Mouse (Mus musculus) MEL (cell line): ENCODE data around the gene Scd4. TPM values are rescaled to one million over a fixed set of nuclear protein-coding genes. Genes with fewer than 3 reads are reported as not detected.

Experiments
- DNase-seq: peaks from one replicate; pipeline ENCODE4 v3.0.0; 2011; ENCODE audit warnings: low read depth, low spot score
- H3K27ac ChIP-seq: 2 replicates; pipeline ENCODE4 v1.5.1; 2012; ENCODE audit warnings: low read depth, mild to moderate bottlenecking, control low read depth, low read length, moderate library complexity; ENCODE audit not compliant: control insufficient read depth
- H3K27me3 ChIP-seq, 2 experiments: fragments of 150-350 bp in 1 of 2; sonication (generic) in 1 of 2; 2 replicates each; pipeline ENCODE4 v1.6.1; 2012; ENCODE audit warnings: low read length in 2 of 2, mild to moderate bottlenecking in 2 of 2, improper control_type of control experiment in 1 of 2, moderate library complexity in 1 of 2; ENCODE audit not compliant: insufficient read depth in 2 of 2, control insufficient read depth in 1 of 2
- H3K36me3 ChIP-seq, 2 experiments: 2 replicates each; pipeline ENCODE4 v1.6.1; 2012 to 2014; ENCODE audit warnings: low read length in 2 of 2, improper control_type of control experiment in 1 of 2, inconsistent platforms in 1 of 2, mild to moderate bottlenecking in 1 of 2; ENCODE audit not compliant: insufficient read depth in 2 of 2, control insufficient read depth in 1 of 2
- H3K4me1 ChIP-seq, 2 experiments: fragments of 150-350 bp in 1 of 2; sonication (generic) in 1 of 2; 2 replicates each; pipeline ENCODE4 v1.6.1; 2012; ENCODE audit warnings: low read length in 2 of 2, improper control_type of control experiment in 1 of 2, mild to moderate bottlenecking in 1 of 2; ENCODE audit not compliant: insufficient read depth in 2 of 2, control insufficient read depth in 1 of 2
- H3K4me3 ChIP-seq, 2 experiments: fragments of 150-350 bp in 1 of 2; sonication (generic) in 1 of 2; 2 replicates each; pipeline ENCODE4 v1.5.1; 2012; ENCODE audit warnings: low read depth in 2 of 2, low read length in 2 of 2, mild to moderate bottlenecking in 2 of 2, moderate library complexity in 2 of 2, control low read depth in 1 of 2, improper control_type of control experiment in 1 of 2; ENCODE audit not compliant: control insufficient read depth in 1 of 2, insufficient read depth in 1 of 2
- H3K79me2 ChIP-seq: 2 replicates; pipeline ENCODE4 v1.6.1; 2012; ENCODE audit warnings: mild to moderate bottlenecking, low read length, moderate library complexity; ENCODE audit not compliant: control insufficient read depth, poor library complexity, insufficient read depth
- H3K9ac ChIP-seq: 2 replicates; pipeline ENCODE4 v1.6.1; 2012; ENCODE audit warnings: low read depth, mild to moderate bottlenecking, control low read depth, low read length, moderate library complexity; ENCODE audit not compliant: control insufficient read depth, poor library complexity, severe bottlenecking
- H3K9me3 ChIP-seq: fragments of 150-350 bp; sonication (generic); replicated peaks from 2 replicates; pipeline ENCODE4 v1.6.1; 2012; ENCODE audit warnings: mild to moderate bottlenecking, low read length, improper control_type of control experiment, moderate library complexity; ENCODE audit not compliant: insufficient read depth
- BHLHE40 ChIP-seq: IDR thresholded peaks from 2 replicates; pipeline ENCODE4 v1.6.1; 2012; ENCODE audit warnings: low read depth, mild to moderate bottlenecking, inconsistent platforms, low read length, improper control_type of control experiment, borderline replicate concordance
- CTCF ChIP-seq, 3 experiments: IDR thresholded peaks in 2 of 3; conservative IDR thresholded peaks in 1 of 3; 2 replicates each; pipeline ENCODE4 v1.5.1; 2011 to 2012; ENCODE audit warnings: low read length in 3 of 3, low read depth in 2 of 3, mild to moderate bottlenecking in 2 of 3, improper control_type of control experiment in 1 of 3, inconsistent platforms in 1 of 3, mixed read lengths in 1 of 3, moderate library complexity in 1 of 3; ENCODE audit not compliant: control insufficient read depth in 1 of 3, insufficient read depth in 1 of 3, poor library complexity in 1 of 3, severe bottlenecking in 1 of 3
- E2F4 ChIP-seq: IDR thresholded peaks from 2 replicates; pipeline ENCODE4 v1.6.1; 2011; ENCODE audit warnings: low read depth, low read length, improper control_type of control experiment, borderline replicate concordance
- EP300 ChIP-seq, 2 experiments: IDR thresholded peaks; 2 replicates each; pipeline ENCODE4 v1.6.1; 2011; ENCODE audit warnings: improper control_type of control experiment in 2 of 2, low read length in 2 of 2, low read depth in 1 of 2, mild to moderate bottlenecking in 1 of 2
- ETS1 ChIP-seq: IDR thresholded peaks from 2 replicates; pipeline ENCODE4 v1.6.1; 2012; ENCODE audit warnings: low read depth, mild to moderate bottlenecking, inconsistent platforms, low read length, improper control_type of control experiment, moderate library complexity
- KAT2A ChIP-seq: conservative IDR thresholded peaks from 2 replicates; pipeline ENCODE4 v1.6.1; 2012; ENCODE audit warnings: low read depth, low read length, improper control_type of control experiment, inconsistent platforms
- MAX ChIP-seq: IDR thresholded peaks from 2 replicates; pipeline ENCODE4 v1.6.1; 2011; ENCODE audit warnings: low read length, improper control_type of control experiment
- MEF2A ChIP-seq: IDR thresholded peaks from 2 replicates; pipeline ENCODE4 v1.6.1; 2014; ENCODE audit warnings: low read depth, mild to moderate bottlenecking, inconsistent platforms, low read length, improper control_type of control experiment; ENCODE audit not compliant: poor library complexity, insufficient replicate concordance, severe bottlenecking; ENCODE audit errors: extremely low read depth
- MXI1 ChIP-seq: IDR thresholded peaks from 2 replicates; pipeline ENCODE4 v1.6.1; 2011; ENCODE audit warnings: mild to moderate bottlenecking, low read depth, low read length, improper control_type of control experiment
- MYB ChIP-seq: IDR thresholded peaks from 2 replicates; pipeline ENCODE4 v1.6.1; 2011; ENCODE audit warnings: mild to moderate bottlenecking, low read depth, low read length, improper control_type of control experiment
- MYC ChIP-seq: IDR thresholded peaks from 2 replicates; pipeline ENCODE4 v1.6.1; 2011; ENCODE audit warnings: low read depth, mild to moderate bottlenecking, low read length, improper control_type of control experiment, moderate library complexity
- NRF1 ChIP-seq: IDR thresholded peaks from 2 replicates; pipeline ENCODE4 v1.6.1; 2014; ENCODE audit warnings: low read depth, mild to moderate bottlenecking, inconsistent platforms, low read length, improper control_type of control experiment, moderate library complexity; ENCODE audit not compliant: poor library complexity, insufficient read depth, severe bottlenecking
- POLR2A ChIP-seq, 2 experiments: IDR thresholded peaks; 2 replicates each; pipeline ENCODE4 v1.6.1; 2011 to 2012; ENCODE audit warnings: low read length in 2 of 2, mild to moderate bottlenecking in 2 of 2, control low read depth in 1 of 2, improper control_type of control experiment in 1 of 2, low read depth in 1 of 2, moderate library complexity in 1 of 2; ENCODE audit not compliant: control insufficient read depth in 1 of 2, insufficient read depth in 1 of 2, poor library complexity in 1 of 2
- POLR2AphosphoS2 ChIP-seq: IDR thresholded peaks from 2 replicates; pipeline ENCODE4 v1.6.1; 2011; ENCODE audit warnings: low read length, improper control_type of control experiment
- RAD21 ChIP-seq: IDR thresholded peaks from 2 replicates; pipeline ENCODE4 v1.6.1; 2011; ENCODE audit warnings: mild to moderate bottlenecking, low read depth, low read length, improper control_type of control experiment
- RCOR1 ChIP-seq: IDR thresholded peaks from 2 replicates; pipeline ENCODE4 v1.6.1; 2012; ENCODE audit warnings: low read depth, mild to moderate bottlenecking, inconsistent platforms, low read length, improper control_type of control experiment
- SIN3A ChIP-seq: IDR thresholded peaks from 2 replicates; pipeline ENCODE4 v1.6.1; 2012; ENCODE audit warnings: low read length, improper control_type of control experiment, inconsistent platforms
- SMC3 ChIP-seq: IDR thresholded peaks from 2 replicates; pipeline ENCODE4 v1.6.1; 2011; ENCODE audit warnings: low read depth, low read length, improper control_type of control experiment
- TBP ChIP-seq: IDR thresholded peaks from 2 replicates; pipeline ENCODE4 v1.8.0; 2011; ENCODE audit warnings: low read depth, low read length, improper control_type of control experiment
- UBTF ChIP-seq: IDR thresholded peaks from 2 replicates; pipeline ENCODE4 v1.6.1; 2012; ENCODE audit warnings: low read depth, mild to moderate bottlenecking, inconsistent platforms, low read length, improper control_type of control experiment, moderate library complexity, borderline replicate concordance; ENCODE audit not compliant: insufficient read depth
- USF1 ChIP-seq: IDR thresholded peaks from 2 replicates; pipeline ENCODE4 v1.6.1; 2014; ENCODE audit warnings: low read depth, mild to moderate bottlenecking, inconsistent platforms, low read length, improper control_type of control experiment, moderate library complexity
- ZC3H11A ChIP-seq: IDR thresholded peaks from 2 replicates; pipeline ENCODE4 v1.6.1; 2012; ENCODE audit warnings: low read depth, mild to moderate bottlenecking, inconsistent platforms, low read length, improper control_type of control experiment
- ZKSCAN1 ChIP-seq: IDR thresholded peaks from 2 replicates; pipeline ENCODE4 v1.6.1; 2012; ENCODE audit warnings: low read depth, mild to moderate bottlenecking, inconsistent platforms, low read length, improper control_type of control experiment, moderate library complexity
- polyA plus RNA-seq, 2 experiments: library from polyadenylated mRNA; stranded (reverse) in 1 of 2; unstranded in 1 of 2; fragments of >175 nt in 1 of 2; fragments of >200 nt in 1 of 2; gene quantifications; 2 replicates each; pipeline versions ENCODE4 v1.2.1 to v1.2.4; 2012; ENCODE audit warnings: low replicate concordance in 2 of 2, low read depth in 1 of 2; ENCODE audit not compliant: insufficient read length in 2 of 2, insufficient read depth in 1 of 2, missing spikeins in 1 of 2
- total RNA-seq: library from RNA; depleted of rRNA; stranded (reverse); fragments of 300-350 nt; gene quantifications from 2 replicates; pipeline ENCODE4 v1.2.3, GENCODE M21; 2012

Scd4 gene
- total and polyA plus RNA-seq, 3 experiments, result 0.31 to 0.36 TPM; not detected in 1

GRCm38 (mm10) chr19:44377629-44378375, 44.9 kb downstream of the Scd4 start:
- Histone ChIP-seq H3K9ac (no peak overlapping the region), H3K27ac (no peak overlapping the region), H3K79me2 (no peaks in the 10 kb centered on the region), H3K36me3 (no peaks in the 10 kb centered on the region), H3K4me3 (no peak overlapping the region), H3K9me3 (no peaks in the 10 kb centered on the region), H3K27me3 (peaks cover 11 to 31% of the 10 kb centered on the region in 2 experiments), H3K4me1 (no peaks in the 10 kb centered on the region)
- TF ChIP-seq MAX (no peak), RAD21 (no peak), KAT2A (no peak), NRF1 (no peak), TBP (no peak), MEF2A (no peak), RCOR1 (no peak), E2F4 (no peak), SIN3A (no peak), CTCF (IDR thresholded peaks at IDR 0.05 in 2 of 3, conservative IDR thresholded peaks at IDR 0.05 in 1 of 3; ENCODE audit: control insufficient read depth in 1 of 3, insufficient read depth in 1 of 3, low read depth in 2 of 3, low read length in 3 of 3, poor library complexity in 1 of 3, severe bottlenecking in 1 of 3) (no peak)
- DNase-seq, result no peak

- Histone ChIP-seq H3K27ac (no peak overlapping the region), H3K9ac (no peak overlapping the region), H3K4me1 (no peaks in the 10 kb centered on the region), H3K4me3 (no peak overlapping the region), H3K9me3 (no peaks in the 10 kb centered on the region), H3K27me3 (peaks cover 11 to 31% of the 10 kb centered on the region in 2 experiments), H3K79me2 (no peaks in the 10 kb centered on the region), H3K36me3 (no peaks in the 10 kb centered on the region)
- TF ChIP-seq BHLHE40 (no peak), USF1 (no peak), POLR2A (IDR thresholded peaks at IDR 0.05; ENCODE audit: control insufficient read depth in 1 of 2, insufficient read depth in 1 of 2, low read depth in 1 of 2, low read length in 2 of 2, poor library complexity in 1 of 2) (no peak), ETS1 (no peak), MXI1 (no peak), MAX (no peak), UBTF (no peak), EP300 (IDR thresholded peaks at IDR 0.05; ENCODE audit: low read depth in 1 of 2, low read length in 2 of 2) (no peak), MYC (no peak), CTCF (IDR thresholded peaks at IDR 0.05 in 2 of 3, conservative IDR thresholded peaks at IDR 0.05 in 1 of 3; ENCODE audit: control insufficient read depth in 1 of 3, insufficient read depth in 1 of 3, low read depth in 2 of 3, low read length in 3 of 3, poor library complexity in 1 of 3, severe bottlenecking in 1 of 3) (no peak), ZC3H11A (no peak), E2F4 (no peak), MEF2A (no peak), SMC3 (no peak), MYB (no peak), ZKSCAN1 (no peak), POLR2AphosphoS2 (no peak), TBP (no peak)
- no peak for DNase-seq
Observed at GRCm38 (mm10) chr19:44379090-44379489, 46.2 kb downstream of the Scd4 start.
